ENCODE assay signal across 8 mouse cellular contexts in genomic region chr1:134559976-134560375, GRCm38 (mm10). TPM values are rescaled to one million over a fixed set of nuclear protein-coding genes. Genes with fewer than 3 reads are reported as not detected.
DNase-seq lines count a peak whose midpoint lies in the region; ATAC-seq and TF ChIP-seq lines count a peak whose summit lies in the region.

Gene Kdm5b (plus strand): TSS chr1:134560171.

- no peaks in the 10 kb centered on the region for H3K4me1 ChIP-seq in bone marrow, adult 2 months (ENCODE audit: control insufficient read depth, insufficient read depth, low read length)
- peaks cover 31% of the 10 kb centered on the region for H3K4me1 ChIP-seq in heart, embryonic 10.5 days
- H3K4me1 ChIP-seq in kidney, embryonic 14.5 days (ENCODE audit: control insufficient read depth, insufficient read depth, low read length), result peaks cover 10% of the 10 kb centered on the region

- peak; percentile 50 for ATAC-seq in erythroblast, adult 5-6 weeks (replicated peaks; ENCODE audit: low FRiP score, poor library complexity, severe bottlenecking)
- peak; percentile 37 for ATAC-seq in kidney, embryonic 14.5 days (ENCODE audit: low FRiP score, low TSS enrichment)
- ATAC-seq in monocyte, adult 5-6 weeks (replicated peaks; ENCODE audit: insufficient number of reproducible peaks, low FRiP score, low TSS enrichment, poor library complexity, severe bottlenecking), result peak; percentile 38; the same call in 1 of the 2 replicates

- peak within 1 kb of the TSS; percentile 72 for H3K4me2 ChIP-seq in kidney, embryonic 14.5 days (replicated peaks; ENCODE audit: low read depth, low read length)

- no peaks in the 10 kb centered on the region for H3K27me3 ChIP-seq in heart, embryonic 10.5 days (ENCODE audit: insufficient read depth, poor library complexity, severe bottlenecking)
- H3K27me3 ChIP-seq in kidney, embryonic 14.5 days (ENCODE audit: control insufficient read depth, insufficient read depth, low read length), result no peaks in the 10 kb centered on the region

- no peaks in the 10 kb centered on the region for H3K36me3 ChIP-seq in heart, embryonic 10.5 days
- H3K36me3 ChIP-seq in kidney, embryonic 14.5 days (ENCODE audit: control insufficient read depth, insufficient read depth, low read length), result no peaks in the 10 kb centered on the region

- H3K9me3 ChIP-seq in heart, embryonic 10.5 days, result no peaks in the 10 kb centered on the region
- H3K9me3 ChIP-seq in kidney, embryonic 14.5 days (ENCODE audit: control insufficient read depth, low read length), result no peaks in the 10 kb centered on the region

- under 1% methylated on average over 34 of the region's 34 CpGs for WGBS in bone marrow, adult 2 months
- WGBS in heart, embryonic 10.5 days, result under 1% methylated on average over 34 of the region's 34 CpGs
- 1% methylated on average over 29 of the region's 34 CpGs for WGBS in kidney, embryonic 14.5 days

- TF ChIP-seq POLR2A in bone marrow, adult 2 months (IDR thresholded peaks at IDR 0.05; ENCODE audit: borderline replicate concordance, control insufficient read depth, low read depth, low read length), result peak; percentile 98

- peak within 1 kb of the TSS; percentile 99 for H3K9ac ChIP-seq in kidney, embryonic 14.5 days (ENCODE audit: low read depth, low read length)

- peak within 1 kb of the TSS; percentile 72 for H3K4me3 ChIP-seq in bone marrow, adult 2 months (replicated peaks; ENCODE audit: control insufficient read depth, low read depth, low read length)
- H3K4me3 ChIP-seq in heart, embryonic 10.5 days, result peak within 1 kb of the TSS; percentile 100
- peak within 1 kb of the TSS; percentile 100 for H3K4me3 ChIP-seq in kidney, embryonic 14.5 days (ENCODE audit: low read length)

- peak; percentile 92 for DNase-seq in A20 (ENCODE audit: low read depth, low spot score)
- DNase-seq in heart, embryonic 10.5 days (ENCODE audit: low spot score), result peak; percentile 92
- DNase-seq in liver, result peak; percentile 84
- peak; percentile 80 to 90 for DNase-seq in spleen, postnatal 4 days (ENCODE audit: low spot score in 2 of 2)

- TF ChIP-seq CTCF in bone marrow, adult 2 months (IDR thresholded peaks at IDR 0.05; ENCODE audit: control insufficient read depth, insufficient read depth, low read length), result no peak

- peak within 1 kb of the TSS; percentile 67 for H3K27ac ChIP-seq in bone marrow, adult 2 months (ENCODE audit: control insufficient read depth, insufficient read depth, low read depth, low read length, poor library complexity)
- peak within 1 kb of the TSS; percentile 99 for H3K27ac ChIP-seq in heart, embryonic 10.5 days
- H3K27ac ChIP-seq in kidney, embryonic 14.5 days (ENCODE audit: low read depth, low read length), result peak within 1 kb of the TSS; percentile 93

RNA-seq across cellular contexts. Expression of gene Kdm5b, which starts in this region (rescaled TPM):
- polyA plus RNA-seq in bone marrow, adult 2 months (2011; ENCODE audit: insufficient read depth, insufficient read length, low replicate concordance, missing spikeins), result 7.2 and 20.4 TPM in 2 replicates
- 15.9 and 16.3 TPM in 2 replicates for total RNA-seq in erythroblast, adult 5-6 weeks (2015; ENCODE audit: low replicate concordance)
- total RNA-seq in erythroblast, adult 5-6 weeks (2017; ENCODE audit: low replicate concordance), result 24.3 and 25.0 TPM in 2 replicates
- polyA plus RNA-seq in heart, embryonic 10.5 days (2016; fragmentation: Nextera tagmentation; extraction: Ambion mirVana), result 28.9 and 42.5 TPM in 2 replicates
- polyA plus RNA-seq in kidney, embryonic 14.5 days (2014; fragmentation: Nextera tagmentation; extraction: Ambion mirVana), result 42.3 and 75.9 TPM in 2 replicates
- total RNA-seq in monocyte, adult 5-6 weeks (2017), result 22.2 to 37.2 TPM (median 32.1 TPM) in 3 replicates

Comparison
In these comparisons a context has a peak if more than half of its experiments do, and no peak if none do; other contexts are left out.
1. Peak in every context shown above with its lines: DNase-seq, ATAC-seq, H3K4me3 ChIP-seq and H3K27ac ChIP-seq.